38 mouse cellular contexts compared by ENCODE assay signal in the genomic region with DNA sequence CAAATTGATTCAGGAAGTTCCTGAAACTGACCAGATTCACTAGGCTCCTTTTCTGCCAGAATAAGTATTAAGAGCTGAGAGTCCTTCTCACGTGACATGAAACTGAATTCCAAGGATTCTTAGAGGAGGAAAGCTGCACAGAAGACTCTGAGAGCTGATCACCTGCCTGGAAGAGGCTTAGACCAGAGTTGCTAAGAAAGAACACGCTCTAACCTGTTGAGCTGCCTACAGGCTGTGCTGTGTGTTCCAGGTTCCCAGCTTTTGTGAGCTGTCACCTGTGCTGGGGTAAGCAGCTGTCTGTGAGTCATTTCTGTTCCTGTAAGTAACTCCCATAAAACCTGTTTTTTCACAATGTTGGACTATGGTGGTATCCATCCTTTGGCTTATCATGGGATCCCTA. TPM values are rescaled to one million over a fixed set of nuclear protein-coding genes. Genes with fewer than 3 reads are reported as not detected.
"Had no signal": no experiment of that assay in that cellular context is flagged by ENCODE, and none has a peak within 500 bp of the region (broad histone marks: within the 10 kb centered on the region; RNA-seq: fewer than 3 reads in every experiment).

No protein-coding gene starts in this region.

- H3K27me3 ChIP-seq: limb, embryonic 12.5 days; limb, embryonic 13.5 days; limb, embryonic 15.5 days; liver, embryonic 12.5 days; liver, embryonic 13.5 days; liver, embryonic 15.5 days; lung, embryonic 15.5 days; midbrain, embryonic 12.5 days; midbrain, embryonic 13.5 days; midbrain, embryonic 15.5 days had no signal

- H3K9me3 ChIP-seq: limb, embryonic 10.5 days; limb, embryonic 15.5 days; liver, embryonic 12.5 days; liver, embryonic 13.5 days; liver, embryonic 15.5 days; lung, embryonic 15.5 days; midbrain, embryonic 12.5 days; midbrain, embryonic 13.5 days; midbrain, embryonic 15.5 days had no signal

- DNase-seq: left cerebral cortex, postnatal 4 days; liver; liver, embryonic 13.5 days; liver, postnatal 0 days; lung, adult 18-20 months; lung, adult 2 months; lung, embryonic 14.5 days; lung, postnatal 10 days; lung, postnatal 14 days; lung, postnatal 36 days; lung, postnatal 4 days; midbrain, embryonic 14.5 days had no signal

- H3K9ac ChIP-seq: limb, embryonic 12.5 days; limb, embryonic 13.5 days; limb, embryonic 15.5 days; liver, embryonic 12.5 days; liver, embryonic 13.5 days; liver, embryonic 14.5 days; liver, embryonic 15.5 days; liver, postnatal 0 days; lung, embryonic 14.5 days; lung, embryonic 15.5 days; midbrain, embryonic 12.5 days; midbrain, embryonic 13.5 days; midbrain, embryonic 15.5 days had no signal

- H3K27ac ChIP-seq: left cerebral cortex, adult 2 months; limb, embryonic 10.5 days; limb, embryonic 12.5 days; limb, embryonic 13.5 days; limb, embryonic 15.5 days; liver, embryonic 12.5 days; liver, embryonic 13.5 days; liver, embryonic 14.5 days; liver, embryonic 15.5 days; lung, embryonic 15.5 days; macrophage; midbrain, embryonic 10.5 days; midbrain, embryonic 12.5 days; midbrain, embryonic 13.5 days; midbrain, embryonic 15.5 days had no signal

- H3K4me2 ChIP-seq: limb, embryonic 12.5 days; limb, embryonic 13.5 days; limb, embryonic 15.5 days; liver, embryonic 11.5 days; liver, embryonic 12.5 days; liver, embryonic 13.5 days; liver, embryonic 15.5 days; lung, embryonic 14.5 days; lung, embryonic 15.5 days; midbrain, embryonic 11.5 days; midbrain, embryonic 12.5 days; midbrain, embryonic 13.5 days; midbrain, embryonic 15.5 days had no signal

- H3K4me3 ChIP-seq: left cerebral cortex, adult 2 months; limb, embryonic 10.5 days; limb, embryonic 12.5 days; limb, embryonic 13.5 days; limb, embryonic 15.5 days; liver, embryonic 12.5 days; liver, embryonic 13.5 days; liver, embryonic 15.5 days; lung, embryonic 15.5 days; megakaryocyte, embryonic 14.5 days; midbrain, embryonic 10.5 days; midbrain, embryonic 12.5 days; midbrain, embryonic 13.5 days; midbrain, embryonic 15.5 days; myocyte had no signal

- H3K4me1 ChIP-seq: limb, embryonic 10.5 days; liver, embryonic 12.5 days; liver, embryonic 13.5 days had no signal

- ATAC-seq: liver, embryonic 12.5 days; liver, postnatal 0 days; lung, postnatal 0 days; midbrain, embryonic 13.5 days; midbrain, embryonic 15.5 days; midbrain, embryonic 16.5 days had no signal

RNA-seq across cellular contexts. Expression of a gene that starts 40.9 kb away (rescaled TPM):
- polyA plus RNA-seq: limb, embryonic 10.5 days; limb, embryonic 11.5 days; limb, embryonic 12.5 days; limb, embryonic 13.5 days; limb, embryonic 14.5 days; limb, embryonic 15.5 days; liver, adult 2 months; liver, embryonic 11.5 days; liver, embryonic 13.5 days; liver, embryonic 14.5 days; liver, embryonic 15.5 days; liver, embryonic 16.5 days; liver, postnatal 0 days; lung, adult 2 months; lung, embryonic 14.5 days; lung, embryonic 15.5 days; lung, embryonic 16.5 days; lung, postnatal 0 days; macrophage; midbrain, embryonic 10.5 days; midbrain, embryonic 11.5 days; midbrain, embryonic 12.5 days; midbrain, embryonic 13.5 days; midbrain, embryonic 14.5 days; midbrain, embryonic 15.5 days; midbrain, embryonic 16.5 days; midbrain, postnatal 0 days; myocyte had no signal
